In the genomic region with DNA sequence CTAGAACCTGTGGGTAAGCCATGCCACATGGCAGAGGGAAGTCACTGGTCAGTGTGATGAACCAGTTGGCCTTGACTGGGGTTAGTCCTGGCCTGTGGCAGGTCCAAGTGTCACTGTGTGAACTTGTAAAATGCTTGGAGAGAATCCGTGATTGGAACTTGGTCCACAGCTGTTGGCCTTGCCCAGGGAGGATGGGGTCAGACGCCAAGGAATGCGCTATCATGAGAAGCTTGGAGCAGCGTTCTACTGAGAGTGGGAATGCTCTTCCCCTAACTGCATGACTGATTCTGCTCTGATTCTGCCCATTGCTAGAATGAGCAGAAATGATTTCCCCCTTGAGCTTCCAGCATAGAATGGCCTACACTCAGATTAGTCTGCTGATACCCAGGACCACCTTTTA, we compare ENCODE assay signal across 15 mouse cellular contexts. TPM values are rescaled to one million over a fixed set of nuclear protein-coding genes. Genes with fewer than 3 reads are reported as not detected.
DNase-seq lines count a peak whose midpoint lies in the region; ATAC-seq and TF ChIP-seq lines count a peak whose summit lies in the region.
"Had no signal": no experiment of that assay in that cellular context is flagged by ENCODE, and none has a peak within 500 bp of the region (broad histone marks: within the 10 kb centered on the region; RNA-seq: fewer than 3 reads in every experiment).

No protein-coding gene starts in this region.

- H3K4me2 ChIP-seq in hindbrain, embryonic 13.5 days = no peak overlapping the region
- no peak overlapping the region for H3K4me2 ChIP-seq in hindbrain, embryonic 11.5 days (replicated peaks; ENCODE audit: low read depth, low read length)
- no peak overlapping the region for H3K4me2 ChIP-seq in liver, embryonic 12.5 days
- H3K4me2 ChIP-seq: forebrain, embryonic 15.5 days; midbrain, embryonic 13.5 days had no signal

- WGBS in hindbrain, embryonic 13.5 days = 93% methylated on average over 4 of the region's 4 CpGs
- 93% methylated on average over 4 of the region's 4 CpGs for WGBS in hindbrain, embryonic 11.5 days
- 59% methylated on average over 4 of the region's 4 CpGs for WGBS in liver, adult 2 months
- WGBS in liver, embryonic 12.5 days (ENCODE audit: insufficient replicate concordance) = 78% methylated on average over 4 of the region's 4 CpGs
- WGBS in bone marrow, adult 2 months = 81% methylated on average over 4 of the region's 4 CpGs

- no peaks in the 10 kb centered on the region for H3K36me3 ChIP-seq in hindbrain, embryonic 13.5 days
- no peaks in the 10 kb centered on the region for H3K36me3 ChIP-seq in hindbrain, embryonic 11.5 days (ENCODE audit: control insufficient read depth, insufficient read depth, low read length)
- no peaks in the 10 kb centered on the region for H3K36me3 ChIP-seq in liver, adult 2 months (ENCODE audit: control insufficient read depth, insufficient read depth, low read length)
- H3K36me3 ChIP-seq in liver, embryonic 12.5 days = peaks cover 4% of the 10 kb centered on the region; the same call in 1 of the 2 replicates
- H3K36me3 ChIP-seq: forebrain, embryonic 15.5 days; midbrain, embryonic 13.5 days had no signal

- H3K27ac ChIP-seq in hindbrain, embryonic 13.5 days = no peak overlapping the region
- no peak overlapping the region for H3K27ac ChIP-seq in hindbrain, embryonic 11.5 days (ENCODE audit: low read depth, low read length)
- H3K27ac ChIP-seq in liver, adult 2 months (replicated peaks; ENCODE audit: insufficient read depth, low read depth, low read length) = peak overlapping the region; percentile 29
- no peak overlapping the region; the same call in 1 of the 2 replicates for H3K27ac ChIP-seq in liver, embryonic 12.5 days
- 0 out of 2 replicates have a peak overlapping the region, but pooled peaks have one; percentile 42 for H3K27ac ChIP-seq in bone marrow, adult 2 months (ENCODE audit: control insufficient read depth, insufficient read depth, low read depth, low read length, poor library complexity)
- H3K27ac ChIP-seq: embryonic facial prominence, embryonic 10.5 days; forebrain, embryonic 15.5 days; hindbrain, postnatal 0 days; midbrain, embryonic 13.5 days had no signal

- H3K9me3 ChIP-seq in hindbrain, embryonic 13.5 days = no peaks in the 10 kb centered on the region
- H3K9me3 ChIP-seq in hindbrain, embryonic 11.5 days (ENCODE audit: control insufficient read depth, low read length) = no peaks in the 10 kb centered on the region
- peaks cover 4% of the 10 kb centered on the region; the same call in 1 of the 2 replicates for H3K9me3 ChIP-seq in liver, embryonic 12.5 days (replicated peaks)
- H3K9me3 ChIP-seq: forebrain, embryonic 15.5 days; midbrain, embryonic 13.5 days had no signal

- peaks cover 10% of the 10 kb centered on the region; the same call in 1 of the 2 replicates for H3K79me2 ChIP-seq in liver, adult 2 months (ENCODE audit: control insufficient read depth, insufficient read depth, low read length)

- TF ChIP-seq POLR2A in liver, adult 2 months (IDR thresholded peaks at IDR 0.05; ENCODE audit: extremely low read depth, insufficient read depth, low read length) = no peak
- no peak for TF ChIP-seq POLR2A in bone marrow, adult 2 months (IDR thresholded peaks at IDR 0.05; ENCODE audit: borderline replicate concordance, control insufficient read depth, low read depth, low read length)

- no peak for DNase-seq in hindbrain, embryonic 11.5 days (ENCODE audit: low spot score)
- no peak for DNase-seq in liver, adult 2 months (ENCODE audit: extremely low read depth, low read depth, low spot score)
- DNase-seq in lung, postnatal 10 days = peak; percentile 44
- DNase-seq in urinary bladder, adult 2 months (ENCODE audit: low spot score) = no peak
- no peak for DNase-seq in adipocyte (ENCODE audit: low spot score)
- DNase-seq: cerebellum, postnatal 14 days; right cerebral cortex, postnatal 14 days had no signal

- no peak overlapping the region for H3K4me3 ChIP-seq in hindbrain, embryonic 13.5 days
- H3K4me3 ChIP-seq in hindbrain, embryonic 11.5 days (ENCODE audit: low read depth, low read length) = no peak overlapping the region
- no peak overlapping the region for H3K4me3 ChIP-seq in liver, adult 2 months (ENCODE audit: insufficient read depth, low read depth, low read length)
- no peak overlapping the region for H3K4me3 ChIP-seq in liver, embryonic 12.5 days
- no peak overlapping the region for H3K4me3 ChIP-seq in bone marrow, adult 2 months (replicated peaks; ENCODE audit: control insufficient read depth, low read depth, low read length)
- H3K4me3 ChIP-seq: embryonic facial prominence, embryonic 10.5 days; erythroblast, embryonic 14.5 days; forebrain, embryonic 15.5 days; midbrain, embryonic 13.5 days had no signal

- no peaks in the 10 kb centered on the region for H3K27me3 ChIP-seq in hindbrain, embryonic 13.5 days
- no peaks in the 10 kb centered on the region for H3K27me3 ChIP-seq in hindbrain, embryonic 11.5 days (ENCODE audit: control insufficient read depth, insufficient read depth, low read length)
- H3K27me3 ChIP-seq in liver, adult 2 months (ENCODE audit: control insufficient read depth, insufficient read depth, low read length) = no peaks in the 10 kb centered on the region
- no peaks in the 10 kb centered on the region for H3K27me3 ChIP-seq in liver, embryonic 12.5 days (replicated peaks)
- H3K27me3 ChIP-seq: forebrain, embryonic 15.5 days; midbrain, embryonic 13.5 days had no signal

- H3K4me1 ChIP-seq in hindbrain, embryonic 13.5 days (replicated peaks) = peaks cover 8% of the 10 kb centered on the region; the same call in 1 of the 2 replicates
- H3K4me1 ChIP-seq in hindbrain, embryonic 11.5 days (replicated peaks; ENCODE audit: control insufficient read depth, insufficient read depth, low read length) = no peaks in the 10 kb centered on the region
- peaks cover 10% of the 10 kb centered on the region for H3K4me1 ChIP-seq in liver, adult 2 months (ENCODE audit: control insufficient read depth, insufficient read depth, low read length)
- peaks cover 20% of the 10 kb centered on the region for H3K4me1 ChIP-seq in liver, embryonic 12.5 days
- H3K4me1 ChIP-seq in bone marrow, adult 2 months (ENCODE audit: control insufficient read depth, insufficient read depth, low read length) = peaks cover 10% of the 10 kb centered on the region; the same call in 1 of the 2 replicates
- H3K4me1 ChIP-seq: embryonic facial prominence, embryonic 10.5 days; forebrain, embryonic 15.5 days; midbrain, embryonic 13.5 days had no signal

- no peak for TF ChIP-seq CTCF in liver, adult 2 months (IDR thresholded peaks at IDR 0.05; ENCODE audit: low read depth, low read length)
- no peak for TF ChIP-seq CTCF in bone marrow, adult 2 months (IDR thresholded peaks at IDR 0.05; ENCODE audit: control insufficient read depth, insufficient read depth, low read length)

- no peak for ATAC-seq in hindbrain, embryonic 13.5 days (ENCODE audit: low FRiP score)
- no peak for ATAC-seq in hindbrain, embryonic 11.5 days (ENCODE audit: low FRiP score)
- no peak for ATAC-seq in liver, embryonic 12.5 days
- ATAC-seq: forebrain, embryonic 15.5 days; hindbrain, postnatal 0 days; midbrain, embryonic 13.5 days had no signal

- H3K9ac ChIP-seq in hindbrain, embryonic 13.5 days = 0 out of 2 replicates have a peak overlapping the region, but pooled peaks have one; percentile 19
- H3K9ac ChIP-seq in hindbrain, embryonic 11.5 days (ENCODE audit: low read depth, low read length) = no peak overlapping the region
- no peak overlapping the region for H3K9ac ChIP-seq in liver, adult 2 months (ENCODE audit: low read depth, low read length)
- H3K9ac ChIP-seq in liver, embryonic 12.5 days = no peak overlapping the region
- H3K9ac ChIP-seq: forebrain, embryonic 15.5 days; midbrain, embryonic 13.5 days had no signal

RNA-seq across cellular contexts. Expression of a gene that starts 6.5 kb away (rescaled TPM):
- polyA plus RNA-seq in hindbrain, embryonic 13.5 days (2015; fragmentation: Nextera tagmentation; extraction: Ambion mirVana) = 12.1 and 13.5 TPM in 2 replicates
- 7.3 and 8.3 TPM in 2 replicates for polyA plus RNA-seq in hindbrain, embryonic 11.5 days (2014; fragmentation: Nextera tagmentation; extraction: Ambion mirVana)
- 9.6 and 13.2 TPM in 2 replicates for total RNA-seq in liver, adult 2 months (2014; rRNA removed)
- polyA plus RNA-seq in liver, adult 2 months (2012; rRNA removed) = 14.1 and 14.3 TPM in 2 replicates
- 8.8 and 9.2 TPM in 2 replicates for polyA plus RNA-seq in liver, embryonic 12.5 days (2016; fragmentation: Nextera tagmentation; extraction: Ambion mirVana)
- 5.2 and 16.3 TPM in 2 replicates for polyA plus RNA-seq in bone marrow, adult 2 months (2011; ENCODE audit: insufficient read depth, insufficient read length, low replicate concordance, missing spikeins)
- 19.0 and 21.0 TPM in 2 replicates for polyA plus RNA-seq in urinary bladder, adult 2 months (2012; rRNA removed)

RNA-seq across cellular contexts. Expression of a gene that starts 34.8 kb away (rescaled TPM):
- polyA plus RNA-seq in hindbrain, embryonic 13.5 days (2015; fragmentation: Nextera tagmentation; extraction: Ambion mirVana) = 24.3 and 24.5 TPM in 2 replicates
- 16.9 and 18.4 TPM in 2 replicates for polyA plus RNA-seq in hindbrain, embryonic 11.5 days (2014; fragmentation: Nextera tagmentation; extraction: Ambion mirVana)
- total RNA-seq in liver, adult 2 months (2014; rRNA removed) = 3.0 and 3.7 TPM in 2 replicates
- polyA plus RNA-seq in liver, adult 2 months (2012; rRNA removed) = 2.6 and 2.7 TPM in 2 replicates
- polyA plus RNA-seq in liver, embryonic 12.5 days (2016; fragmentation: Nextera tagmentation; extraction: Ambion mirVana) = 5.7 and 5.9 TPM in 2 replicates
- 23.0 and 42.5 TPM in 2 replicates for polyA plus RNA-seq in bone marrow, adult 2 months (2011; ENCODE audit: insufficient read depth, insufficient read length, low replicate concordance, missing spikeins)
- 10.9 and 12.1 TPM in 2 replicates for polyA plus RNA-seq in urinary bladder, adult 2 months (2012; rRNA removed)

Comparison
In these comparisons a context has a peak if more than half of its experiments do, and no peak if none do; other contexts are left out.
1. H3K27ac ChIP-seq: peak in liver, adult 2 months (single experiment) and bone marrow, adult 2 months (single experiment); none in hindbrain, embryonic 13.5 days (single experiment), hindbrain, embryonic 11.5 days (single experiment) and liver, embryonic 12.5 days (single experiment).